Mouse (Mus musculus): ENCODE data around the gene S1pr4. TPM values are rescaled to one million over a fixed set of nuclear protein-coding genes. Genes with fewer than 3 reads are reported as not detected.

S1pr4 gene
- polyA plus RNA-seq, 2 experiments: 1.5 to 1.8 TPM

- 67% methylated on average over 10 of the region's 10 CpGs for WGBS (ENCODE audit: insufficient replicate concordance)
- Histone ChIP-seq H3K36me3 (replicated peaks; ENCODE audit: control insufficient read depth, insufficient read depth, low read depth) (peaks cover 18% of the 10 kb centered on the region), H3K4me1 (replicated peaks; ENCODE audit: control insufficient read depth in 2 of 2, insufficient read depth in 2 of 2, low read length in 1 of 2) (no peaks in the 10 kb centered on the region), H3K27me3 (ENCODE audit: control insufficient read depth, insufficient read depth, low read length) (peaks cover 10% of the 10 kb centered on the region), H3K4me2 (ENCODE audit: low read depth) (no peak overlapping the region), H3K9ac (replicated peaks) (no peak overlapping the region), H3K4me3 (ENCODE audit: insufficient read depth in 1 of 2, low read depth in 2 of 2, low read length in 2 of 2) (no peak overlapping the region), H3K9me3 (ENCODE audit: control insufficient read depth, low read length) (no peaks in the 10 kb centered on the region), H3K27ac (no peak overlapping the region)
- ATAC-seq (ENCODE audit: insufficient read depth): no peak
- no peak for DNase-seq (ENCODE audit: low read depth in 3 of 3, low spot score in 3 of 3)
- TF ChIP-seq CTCF (IDR thresholded peaks at IDR 0.05; ENCODE audit: low read depth) (no peak), EP300 (IDR thresholded peaks at IDR 0.05; ENCODE audit: low read depth) (no peak)
These were observed 13.4 kb downstream of the S1pr4 start for GRCm38 (mm10) chr10:81486496-81486895.

DNA sequence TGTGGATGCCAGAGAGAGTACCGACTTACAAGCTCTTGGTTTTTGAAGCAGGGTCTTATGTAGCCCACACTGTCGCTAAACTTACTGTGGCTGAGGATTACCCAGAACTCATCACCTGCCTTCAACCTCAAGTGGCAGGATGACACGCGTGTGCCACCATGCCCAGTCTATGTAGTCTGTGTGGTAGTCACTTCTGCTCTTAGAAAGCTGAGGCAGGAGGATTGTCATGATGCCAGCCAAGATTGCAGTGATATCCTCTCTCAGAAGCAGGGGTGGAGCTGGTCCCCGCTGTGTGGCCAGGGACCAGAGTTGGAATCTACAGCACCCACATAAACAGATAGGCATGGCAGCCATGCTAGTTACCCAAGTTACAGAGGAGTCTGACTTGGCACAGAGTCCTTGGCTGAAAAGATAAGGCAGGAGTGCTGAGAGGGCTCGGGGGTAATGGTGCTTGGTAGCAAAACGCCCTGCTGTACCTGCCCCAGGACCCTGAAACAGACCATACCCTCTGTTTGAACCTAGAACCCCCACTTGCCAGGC, 14.4 kb downstream of the S1pr4 start:
- TF ChIP-seq CTCF (IDR thresholded peaks at IDR 0.05; ENCODE audit: low read depth) (no peak), EP300 (IDR thresholded peaks at IDR 0.05; ENCODE audit: low read depth) (no peak)
- ATAC-seq (ENCODE audit: insufficient read depth): no peak
- 42% methylated on average over 7 of the region's 7 CpGs for WGBS (ENCODE audit: insufficient replicate concordance)

GRCm38 (mm10) chr10:81485060-81485449, 14.9 kb downstream of the S1pr4 start:
- Histone ChIP-seq H3K9me3 (ENCODE audit: control insufficient read depth, low read length) (no peaks in the 10 kb centered on the region), H3K27ac (no peak overlapping the region), H3K4me1 (replicated peaks; ENCODE audit: control insufficient read depth in 2 of 2, insufficient read depth in 2 of 2, low read length in 1 of 2) (no peaks in the 10 kb centered on the region), H3K27me3 (ENCODE audit: control insufficient read depth, insufficient read depth, low read length) (peaks cover 18% of the 10 kb centered on the region), H3K4me3 (ENCODE audit: insufficient read depth in 1 of 2, low read depth in 2 of 2, low read length in 2 of 2) (no peak overlapping the region), H3K36me3 (replicated peaks; ENCODE audit: control insufficient read depth, insufficient read depth, low read depth) (peaks cover 18% of the 10 kb centered on the region), H3K9ac (replicated peaks) (no peak overlapping the region), H3K4me2 (ENCODE audit: low read depth) (no peak overlapping the region)
- WGBS (ENCODE audit: insufficient replicate concordance): 6% methylated on average over 2 of the region's 2 CpGs
- TF ChIP-seq CTCF (IDR thresholded peaks at IDR 0.05; ENCODE audit: low read depth) (peak; percentile 39), EP300 (IDR thresholded peaks at IDR 0.05; ENCODE audit: low read depth) (no peak)
- ATAC-seq (ENCODE audit: insufficient read depth) (no peak), DNase-seq (ENCODE audit: low read depth in 3 of 3, low spot score in 3 of 3) (no peak)

More for the DNA sequence above, 14.4 kb downstream of the S1pr4 start:
- Histone ChIP-seq H3K4me2 (ENCODE audit: low read depth) (no peak overlapping the region), H3K27me3 (ENCODE audit: control insufficient read depth, insufficient read depth, low read length) (peaks cover 18% of the 10 kb centered on the region), H3K27ac (no peak overlapping the region), H3K36me3 (replicated peaks; ENCODE audit: control insufficient read depth, insufficient read depth, low read depth) (peaks cover 18% of the 10 kb centered on the region), H3K9ac (replicated peaks) (no peak overlapping the region), H3K4me1 (replicated peaks; ENCODE audit: control insufficient read depth in 2 of 2, insufficient read depth in 2 of 2, low read length in 1 of 2) (no peaks in the 10 kb centered on the region), H3K4me3 (ENCODE audit: insufficient read depth in 1 of 2, low read depth in 2 of 2, low read length in 2 of 2) (no peak overlapping the region), H3K9me3 (ENCODE audit: control insufficient read depth, low read length) (no peaks in the 10 kb centered on the region)
- DNase-seq (ENCODE audit: low read depth in 3 of 3, low spot score in 3 of 3): no peak

- Histone ChIP-seq H3K27me3 (ENCODE audit: control insufficient read depth, insufficient read depth, low read length) (peaks cover 18% of the 10 kb centered on the region), H3K27ac (no peak overlapping the region), H3K4me2 (ENCODE audit: low read depth) (no peak overlapping the region), H3K9ac (replicated peaks) (no peak overlapping the region), H3K9me3 (ENCODE audit: control insufficient read depth, low read length) (no peaks in the 10 kb centered on the region), H3K36me3 (replicated peaks; ENCODE audit: control insufficient read depth, insufficient read depth, low read depth) (peaks cover 14% of the 10 kb centered on the region), H3K4me1 (replicated peaks; ENCODE audit: control insufficient read depth in 2 of 2, insufficient read depth in 2 of 2, low read length in 1 of 2) (no peaks in the 10 kb centered on the region), H3K4me3 (ENCODE audit: insufficient read depth in 1 of 2, low read depth in 2 of 2, low read length in 2 of 2) (no peak overlapping the region)
- no peak for TF ChIP-seq EP300 (IDR thresholded peaks at IDR 0.05; ENCODE audit: low read depth)
- TF ChIP-seq CTCF (IDR thresholded peaks at IDR 0.05; ENCODE audit: low read depth): no peak
- 58% methylated on average over 6 of the region's 6 CpGs for WGBS (ENCODE audit: insufficient replicate concordance)
- ATAC-seq (ENCODE audit: insufficient read depth): no peak
- DNase-seq (ENCODE audit: low read depth in 3 of 3, low spot score in 3 of 3): no peak
These were observed 15.4 kb downstream of the S1pr4 start for GRCm38 (mm10) chr10:81484441-81485059.

- H3K27me3 ChIP-seq (ENCODE audit: control insufficient read depth, insufficient read depth, low read length): peaks cover 18% of the 10 kb centered on the region
- H3K4me3 ChIP-seq (ENCODE audit: insufficient read depth in 1 of 2, low read depth in 2 of 2, low read length in 2 of 2): no peak overlapping the region
- no peak overlapping the region for H3K9ac ChIP-seq (replicated peaks)
- TF ChIP-seq EP300 (IDR thresholded peaks at IDR 0.05; ENCODE audit: low read depth) (no peak), CTCF (IDR thresholded peaks at IDR 0.05; ENCODE audit: low read depth) (peak; percentile 82)
- H3K36me3 ChIP-seq (replicated peaks; ENCODE audit: control insufficient read depth, insufficient read depth, low read depth): peaks cover 13% of the 10 kb centered on the region
- no peak for DNase-seq (ENCODE audit: low read depth in 3 of 3, low spot score in 3 of 3)
- no peak overlapping the region for H3K27ac ChIP-seq
- H3K9me3 ChIP-seq (ENCODE audit: control insufficient read depth, low read length): no peaks in the 10 kb centered on the region
- WGBS (ENCODE audit: insufficient replicate concordance): 10% methylated on average over 9 of the region's 9 CpGs
- no peak overlapping the region for H3K4me2 ChIP-seq (ENCODE audit: low read depth)
- ATAC-seq (ENCODE audit: insufficient read depth): no peak
- H3K4me1 ChIP-seq (replicated peaks; ENCODE audit: control insufficient read depth in 2 of 2, insufficient read depth in 2 of 2, low read length in 1 of 2): no peaks in the 10 kb centered on the region
These were observed 15.9 kb downstream of the S1pr4 start for GRCm38 (mm10) chr10:81483983-81484382.
